Mouse (Mus musculus): ENCODE data around the gene Ttc7.

DNA sequence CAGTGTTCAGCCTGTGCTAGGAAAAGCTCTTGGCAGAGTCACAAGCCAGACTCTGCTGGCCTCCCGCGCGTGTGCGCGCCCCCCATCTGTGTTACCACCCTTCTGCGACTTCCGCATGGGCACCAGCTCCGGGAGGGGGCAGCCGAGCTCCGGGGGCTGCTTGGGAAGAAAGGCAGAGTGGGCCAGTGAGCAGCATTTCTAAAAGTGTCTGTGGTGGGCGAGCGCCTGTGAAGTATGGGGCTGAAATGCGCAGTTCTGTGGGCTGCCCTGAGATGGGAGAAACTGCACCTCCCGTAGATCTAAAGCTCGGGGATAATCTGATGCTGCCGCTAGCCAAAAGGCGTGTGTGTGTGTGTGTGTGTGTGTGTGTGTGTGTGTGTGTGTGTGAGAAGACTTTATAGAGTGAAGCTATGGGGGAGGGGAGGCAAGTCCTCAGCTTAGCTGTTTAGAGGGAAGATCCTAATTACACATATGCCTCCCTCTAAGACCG lies 86.6 kb downstream of the Ttc7 start:
- TF ChIP-seq CTCF (IDR thresholded peaks at IDR 0.05; ENCODE audit: low read depth), result no peak
- no peak for TF ChIP-seq EP300 (IDR thresholded peaks at IDR 0.05; ENCODE audit: low read depth)

Data from heart, postnatal 0 days (tissue).